Mouse (Mus musculus) thymus, postnatal 0 days (tissue): ENCODE data around the gene Lrrc8d. TPM values are rescaled to one million over a fixed set of nuclear protein-coding genes. Genes with fewer than 3 reads are reported as not detected.

ENCODE experiments used
- DNase-seq: peaks from one replicate; pipeline ENCODE4 v3.0.0-alpha.2; 2015; ENCODE audit warnings: low spot score
- polyA plus RNA-seq: library from polyadenylated mRNA; unstranded; fragments of >200 nt; fragmentation: Nextera tagmentation; extraction: Ambion mirVana; gene quantifications from 2 replicates; pipeline ENCODE4 v1.2.1, GENCODE M21; 2015

The Lrrc8d gene
- polyA plus RNA-seq, 1 experiment from 2014 or later = 11.1 TPM

GRCm38 (mm10) chr5:105715531-105716124, 15.9 kb downstream of the Lrrc8d start:
- peak; percentile 62 for DNase-seq

DNA sequence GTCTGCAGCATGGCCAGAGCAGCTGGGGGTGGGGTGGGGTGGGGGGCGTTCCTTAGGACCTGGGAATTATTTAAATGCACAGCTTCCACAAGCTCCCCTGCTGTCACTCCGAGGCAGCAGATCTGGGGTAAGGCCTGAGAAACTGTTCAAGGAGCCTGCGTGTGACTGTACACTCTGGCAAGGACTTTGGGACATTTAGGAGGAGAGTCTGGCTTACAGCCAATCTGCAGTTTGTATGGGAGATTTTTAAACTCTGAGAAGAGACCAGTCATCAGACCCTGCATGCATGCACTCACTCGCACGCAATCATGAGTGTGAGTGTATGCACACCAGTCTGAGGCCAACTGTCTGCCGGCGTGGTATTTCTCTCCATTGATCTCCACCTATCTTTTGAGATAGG, 17.5 kb downstream of the Lrrc8d start:
- DNase-seq = peak; percentile 1

- peak; percentile 53 for DNase-seq
These were observed 18.4 kb downstream of the Lrrc8d start for GRCm38 (mm10) chr5:105718138-105718670.

GRCm38 (mm10) chr5:105721267-105721666, 21.5 kb downstream of the Lrrc8d start:
- DNase-seq = no peak

GRCm38 (mm10) chr5:105722807-105723206, 23.0 kb downstream of the Lrrc8d start:
- no peak for DNase-seq

DNA sequence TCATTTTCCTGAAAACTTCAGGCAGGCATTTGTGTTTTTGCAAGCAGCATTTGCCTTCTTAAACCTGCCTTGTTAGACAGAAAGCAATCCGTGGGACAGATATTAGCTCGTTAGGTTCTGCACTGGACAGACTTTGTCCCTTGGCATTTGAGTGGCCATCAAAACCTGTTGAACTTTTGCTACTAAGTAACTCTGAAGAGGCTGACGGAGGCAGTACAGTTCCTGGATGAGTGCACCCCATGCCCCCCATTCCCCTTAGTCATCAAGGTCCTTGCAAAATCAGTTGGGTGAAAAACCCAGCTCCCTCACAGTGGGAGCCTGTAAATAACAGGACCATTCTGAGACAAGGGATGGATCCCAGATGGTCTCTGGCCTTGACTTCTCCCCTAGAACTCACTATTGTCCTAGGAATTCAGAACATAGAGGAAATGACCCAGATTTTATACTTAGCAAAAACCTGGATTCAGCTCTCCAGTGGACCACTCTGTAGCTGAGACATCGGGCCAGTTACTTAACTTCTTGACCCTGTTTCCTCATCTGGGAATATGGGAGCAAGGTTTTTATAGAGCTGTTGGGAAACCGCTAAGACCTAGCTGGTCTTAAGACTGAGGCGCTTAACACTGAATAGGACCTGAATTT, 30.5 kb downstream of the Lrrc8d start:
- no peak for DNase-seq

DNA sequence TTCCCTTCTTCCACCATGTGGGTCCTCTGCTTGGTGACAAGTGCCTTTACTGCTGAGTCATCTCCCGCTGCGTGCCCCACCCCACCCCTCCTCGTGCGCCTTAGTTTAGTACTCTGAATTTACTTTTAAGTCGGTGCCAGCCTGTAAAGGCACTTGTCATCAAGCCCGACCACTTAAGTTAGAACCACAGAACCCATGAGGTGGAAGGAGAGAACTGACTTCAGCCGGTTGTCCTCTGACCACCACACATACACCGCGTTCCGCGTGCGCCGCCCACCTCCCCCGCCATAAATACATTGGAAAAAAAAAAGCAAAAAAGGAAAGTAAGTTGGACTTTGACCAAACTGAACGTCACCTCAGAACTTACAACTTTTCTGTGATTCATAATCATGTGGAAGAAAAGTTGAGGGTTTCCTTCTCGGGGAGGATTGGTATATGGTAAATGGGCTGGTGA, 31.4 kb downstream of the Lrrc8d start:
- DNase-seq = peak; percentile 66

- DNase-seq = peak; percentile 78
These were observed 32.1 kb downstream of the Lrrc8d start for GRCm38 (mm10) chr5:105731627-105732432.

DNA sequence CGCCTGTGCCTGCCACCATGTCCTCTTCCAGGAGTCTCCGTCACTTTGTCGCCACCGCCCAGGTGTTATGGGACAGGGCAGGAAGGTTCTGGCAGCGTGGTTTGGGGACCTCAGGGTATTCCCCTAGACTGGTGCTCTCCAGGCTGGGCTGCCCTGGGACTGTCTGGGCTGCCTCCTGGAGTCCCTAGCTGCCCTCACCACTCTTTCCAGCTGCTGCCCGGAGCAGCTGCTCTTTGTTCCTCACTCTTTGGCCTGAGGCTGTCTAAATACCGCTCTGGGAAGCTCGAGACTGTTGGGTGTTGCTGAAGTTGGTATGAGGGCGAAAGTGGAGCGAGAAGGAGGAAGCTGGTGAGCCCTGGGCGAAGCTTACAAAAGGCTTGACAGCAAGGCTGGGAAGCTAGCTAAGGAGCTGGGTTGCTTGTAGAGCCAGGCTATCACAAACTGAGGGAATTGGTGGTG, 32.7 kb downstream of the Lrrc8d start:
- DNase-seq = no peak

- DNase-seq = no peak
These were observed 33.5 kb downstream of the Lrrc8d start for GRCm38 (mm10) chr5:105733226-105733625.

GRCm38 (mm10) chr5:105736365-105736764, 36.6 kb downstream of the Lrrc8d start:
- no peak for DNase-seq

DNA sequence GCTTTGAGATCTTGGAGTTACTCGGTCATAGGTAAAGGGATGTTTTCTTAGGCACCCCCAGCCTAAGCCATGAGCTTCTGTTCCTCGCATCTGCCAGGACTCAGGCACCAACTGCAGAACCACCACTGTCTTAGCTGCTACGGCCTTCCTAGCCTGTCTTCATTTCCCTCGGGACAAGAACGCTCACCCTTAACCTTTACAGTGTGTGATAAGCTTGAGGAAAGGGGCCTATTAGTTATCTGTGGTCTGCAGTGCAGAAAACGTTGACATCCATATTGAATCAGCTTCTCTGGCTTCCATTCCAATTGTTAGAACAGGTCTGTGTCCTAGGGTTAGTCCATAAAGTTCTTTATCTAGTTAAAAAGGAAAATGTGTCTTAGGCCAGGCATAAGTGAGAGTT, 37.4 kb downstream of the Lrrc8d start:
- DNase-seq = no peak

DNA sequence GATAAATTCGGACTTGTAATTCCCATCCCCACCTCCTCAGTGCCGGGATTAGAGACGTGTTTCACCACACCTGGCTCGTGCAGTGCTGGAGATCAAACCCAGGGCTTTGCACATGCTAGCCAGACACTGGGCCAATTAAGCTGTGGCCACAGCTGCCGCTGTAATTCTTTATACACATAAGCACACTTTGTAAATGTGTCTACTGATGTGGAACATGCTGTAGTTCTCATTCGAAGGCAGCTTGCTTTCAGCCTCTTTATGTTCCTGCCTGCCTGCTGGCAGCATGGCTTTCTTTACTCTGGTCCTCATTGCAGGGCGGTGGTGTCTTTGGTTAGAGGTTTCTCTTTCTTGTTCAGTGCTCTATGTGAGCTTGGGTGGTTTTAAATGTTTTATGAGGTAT, 40.7 kb downstream of the Lrrc8d start:
- DNase-seq = no peak

DNA sequence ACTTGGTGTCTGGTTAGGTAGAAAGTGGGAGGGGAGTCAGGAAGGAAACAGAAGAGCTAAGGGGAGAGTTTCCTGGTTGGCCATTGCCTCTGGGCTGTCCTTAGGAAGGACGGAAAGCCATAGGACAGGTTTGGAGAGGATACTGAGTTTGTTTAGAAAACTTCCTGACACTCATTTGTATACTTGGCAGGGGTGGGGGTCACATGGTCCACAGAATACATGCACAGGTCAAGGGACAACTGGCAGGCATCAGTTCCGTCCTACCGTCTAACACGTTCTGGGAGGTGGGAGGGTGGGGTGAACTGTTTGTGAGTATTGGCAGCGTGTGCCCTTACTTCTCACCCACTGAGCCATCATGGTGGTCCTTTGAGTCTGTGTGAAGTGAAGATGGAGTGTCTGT, 42.9 kb downstream of the Lrrc8d start:
- no peak for DNase-seq

- DNase-seq = no peak
These were observed 45.6 kb downstream of the Lrrc8d start for GRCm38 (mm10) chr5:105745324-105745723.

DNA sequence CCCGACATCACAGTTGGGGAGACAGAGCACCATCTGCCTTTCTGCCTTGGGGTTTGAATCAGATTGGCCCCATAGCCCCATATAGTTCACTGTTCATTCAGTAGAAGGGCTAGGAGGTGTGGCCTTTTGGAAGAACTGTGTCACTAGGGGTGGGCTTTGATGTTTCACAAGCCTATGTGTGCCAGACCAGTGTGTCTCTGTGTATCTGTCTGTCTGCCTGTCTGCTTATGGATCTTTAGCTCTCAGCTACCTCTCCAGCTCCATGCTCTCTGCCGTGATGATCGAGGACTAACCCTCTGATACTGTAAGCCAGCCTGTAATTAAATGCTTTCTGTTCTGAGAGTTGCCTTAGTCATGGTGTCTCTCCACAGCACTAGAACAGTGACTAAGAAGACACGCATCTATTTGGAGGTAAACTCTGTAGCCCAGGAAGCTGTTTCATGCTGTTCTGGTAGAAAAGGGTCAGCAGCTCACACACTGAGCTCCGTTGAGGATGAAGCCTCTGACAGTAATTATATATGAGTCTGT, 46.2 kb downstream of the Lrrc8d start:
- DNase-seq = no peak

- no peak for DNase-seq
These were observed 55.0 kb downstream of the Lrrc8d start for GRCm38 (mm10) chr5:105754803-105755202.

- no peak for DNase-seq
These were observed 55.7 kb downstream of the Lrrc8d start for GRCm38 (mm10) chr5:105755491-105755890.

GRCm38 (mm10) chr5:105757978-105758377, 58.2 kb downstream of the Lrrc8d start:
- DNase-seq = no peak

DNA sequence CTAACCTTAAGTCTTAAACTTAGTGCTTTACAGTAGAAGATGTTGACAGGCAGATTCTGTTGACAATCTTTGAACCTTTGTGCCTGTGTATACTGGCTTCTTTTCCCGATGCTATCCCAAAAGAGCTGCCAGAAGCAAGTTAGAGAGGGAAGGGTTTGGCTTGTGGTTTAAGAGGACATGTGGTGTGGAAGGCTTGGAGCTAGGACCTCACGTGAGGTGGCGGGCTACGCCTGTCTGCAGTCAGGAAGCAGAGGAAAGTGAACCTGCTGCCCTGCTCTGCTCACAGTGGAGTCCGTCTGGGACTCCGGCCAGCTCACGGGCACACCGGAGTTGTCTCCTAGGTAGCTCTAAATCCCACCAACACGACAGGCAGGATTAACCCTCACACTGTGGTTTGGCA, 59.1 kb downstream of the Lrrc8d start:
- no peak for DNase-seq

GRCm38 (mm10) chr5:105761848-105762482, 62.2 kb downstream of the Lrrc8d start:
- no peak for DNase-seq
